Mouse (Mus musculus): ENCODE results near the gene Cacna1e.

Cacna1e gene

GRCm38 (mm10) chr1:154842336-154842735, 42.0 kb downstream of the Cacna1e start:
- in situ Hi-C loops (cut with MboI; ENCODE audit: unreplicated experiment in 2 of 2): no loop called here

DNA sequence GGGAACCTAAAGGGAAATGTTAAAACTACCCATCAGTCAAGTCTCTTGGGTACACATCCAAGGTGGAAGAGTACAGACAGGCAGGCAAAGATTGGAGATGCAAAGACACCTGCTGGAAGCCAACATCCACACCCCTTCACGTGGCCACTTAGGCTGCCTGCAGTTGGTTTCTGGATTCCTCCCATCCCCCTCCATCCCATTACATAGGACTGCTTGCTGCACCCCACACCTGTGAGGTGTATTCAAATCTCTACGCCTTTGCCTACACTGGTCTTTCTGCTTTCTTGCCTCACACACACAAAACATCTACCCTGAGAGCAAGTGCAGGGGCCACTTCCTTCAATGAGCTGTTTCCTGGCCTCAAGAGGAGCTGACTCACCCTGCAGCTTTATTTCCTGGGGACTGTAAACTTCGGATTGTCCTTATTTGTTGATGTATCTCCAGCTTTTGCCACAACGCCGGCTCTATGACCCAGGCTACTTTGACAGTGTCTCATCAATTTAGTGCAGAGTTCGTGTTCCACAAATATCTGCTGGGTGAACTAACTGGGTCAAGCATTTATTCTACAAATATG, 43.2 kb downstream of the Cacna1e start:
- in situ Hi-C loops (cut with MboI; ENCODE audit: unreplicated experiment in 2 of 2): no loop called here

DNA sequence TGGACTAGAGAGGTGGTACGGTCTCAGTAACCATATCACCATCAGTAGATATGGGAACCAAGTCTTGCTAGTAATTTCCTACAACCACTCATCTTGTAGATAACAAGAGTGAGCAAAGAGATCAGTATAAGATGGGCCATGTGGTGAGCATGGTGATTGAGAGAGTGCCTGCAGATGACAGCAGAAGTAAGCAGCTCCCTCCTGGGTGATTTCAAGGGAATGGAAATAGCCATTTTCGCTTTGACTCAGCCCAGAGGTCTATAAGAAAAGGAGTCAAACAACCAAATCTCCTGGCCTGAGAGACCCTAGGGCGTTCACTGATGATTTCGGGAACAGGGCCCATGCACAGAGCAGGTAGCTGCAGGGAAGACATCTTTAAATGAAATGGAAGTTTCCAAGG, 45.0 kb downstream of the Cacna1e start:
- in situ Hi-C loops (cut with MboI; ENCODE audit: unreplicated experiment in 2 of 2): no loop called here

GRCm38 (mm10) chr1:154836473-154836872, 47.8 kb downstream of the Cacna1e start:
- in situ Hi-C loops (cut with MboI; ENCODE audit: unreplicated experiment in 2 of 2): no loop called here

GRCm38 (mm10) chr1:154832168-154832539, 52.1 kb downstream of the Cacna1e start:
- in situ Hi-C loops (cut with MboI; ENCODE audit: unreplicated experiment in 2 of 2): no loop called here

- in situ Hi-C loops (cut with MboI; ENCODE audit: unreplicated experiment in 2 of 2): no loop called here
These were observed 52.8 kb downstream of the Cacna1e start for GRCm38 (mm10) chr1:154831269-154832167.

- in situ Hi-C loops (cut with MboI; ENCODE audit: unreplicated experiment in 2 of 2): no loop called here
These were observed 54.2 kb downstream of the Cacna1e start for GRCm38 (mm10) chr1:154830051-154830450.

- in situ Hi-C loops (cut with MboI; ENCODE audit: unreplicated experiment in 2 of 2): no loop called here
These were observed 61.2 kb downstream of the Cacna1e start for GRCm38 (mm10) chr1:154823098-154823497.

GRCm38 (mm10) chr1:154820422-154820821, 63.9 kb downstream of the Cacna1e start:
- in situ Hi-C loops (cut with MboI; ENCODE audit: unreplicated experiment in 2 of 2): no loop called here

- in situ Hi-C loops (cut with MboI; ENCODE audit: unreplicated experiment in 2 of 2): no loop called here
These were observed 64.3 kb downstream of the Cacna1e start for GRCm38 (mm10) chr1:154819960-154820359.

DNA sequence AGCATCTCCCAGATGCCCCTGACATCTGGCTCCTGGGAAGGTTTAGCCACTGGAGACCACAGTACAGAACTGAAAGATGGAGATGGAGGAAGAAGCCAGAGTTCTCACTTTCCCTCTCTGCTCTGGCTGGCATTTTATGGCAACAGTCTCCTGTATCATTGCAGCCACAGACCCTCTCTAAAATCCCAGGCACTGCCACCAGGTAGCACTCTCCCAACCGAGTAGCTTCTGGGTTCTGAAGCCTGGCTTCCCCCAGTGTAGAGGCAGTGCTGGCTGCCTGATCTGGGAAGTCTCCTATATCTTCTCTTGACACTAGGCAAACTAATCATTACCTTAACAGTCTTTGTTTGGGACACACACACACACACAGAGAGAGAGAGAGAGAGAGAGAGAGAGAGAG, 65.6 kb downstream of the Cacna1e start:
- in situ Hi-C loops (cut with MboI; ENCODE audit: unreplicated experiment in 2 of 2): no loop called here

- in situ Hi-C loops (cut with MboI; ENCODE audit: unreplicated experiment in 2 of 2): no loop called here
These were observed 67.5 kb downstream of the Cacna1e start for GRCm38 (mm10) chr1:154816836-154817235.

DNA sequence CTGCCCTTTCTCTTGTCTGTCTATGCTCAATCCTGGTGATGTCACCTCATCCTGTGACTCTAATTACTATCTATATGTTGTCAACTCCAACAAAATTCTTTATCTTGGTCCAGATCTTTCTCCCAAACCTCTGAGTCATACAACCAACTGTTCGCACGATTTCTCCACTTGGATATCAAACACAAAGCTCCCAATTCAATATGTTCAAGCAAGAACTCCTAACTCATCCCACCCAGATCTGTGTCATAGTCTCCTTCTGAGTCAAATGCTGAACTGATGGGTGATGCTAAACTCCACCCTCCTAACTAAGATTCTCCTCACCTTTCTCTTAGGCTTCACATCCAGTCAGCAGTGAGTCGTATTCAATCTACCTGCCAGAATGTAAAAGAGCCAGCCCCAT, 68.0 kb downstream of the Cacna1e start:
- in situ Hi-C loops (cut with MboI; ENCODE audit: unreplicated experiment in 2 of 2): no loop called here

DNA sequence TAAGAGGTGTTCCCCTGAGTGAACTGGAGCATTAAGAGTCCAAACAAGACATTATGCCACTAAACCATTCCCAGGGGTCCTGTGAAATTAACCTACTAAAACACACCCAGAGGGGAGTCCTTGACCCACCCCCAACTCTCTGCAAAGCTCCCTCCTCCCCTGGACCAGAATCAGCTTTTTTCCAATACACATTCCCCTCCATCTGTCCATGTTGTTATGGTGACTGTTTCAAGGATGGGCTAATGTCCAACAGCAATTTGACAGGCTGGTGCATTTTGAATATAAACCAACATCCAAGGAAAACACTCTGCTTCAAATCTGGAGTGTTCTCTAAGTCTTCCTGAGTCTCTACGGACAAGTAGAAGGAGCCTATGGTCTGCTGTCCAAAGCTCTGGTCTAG, 78.6 kb downstream of the Cacna1e start:
- in situ Hi-C loops (cut with MboI; ENCODE audit: unreplicated experiment in 2 of 2): no loop called here

- in situ Hi-C loops (cut with MboI; ENCODE audit: unreplicated experiment in 2 of 2): no loop called here
These were observed 79.3 kb downstream of the Cacna1e start for GRCm38 (mm10) chr1:154805038-154805437.

DNA sequence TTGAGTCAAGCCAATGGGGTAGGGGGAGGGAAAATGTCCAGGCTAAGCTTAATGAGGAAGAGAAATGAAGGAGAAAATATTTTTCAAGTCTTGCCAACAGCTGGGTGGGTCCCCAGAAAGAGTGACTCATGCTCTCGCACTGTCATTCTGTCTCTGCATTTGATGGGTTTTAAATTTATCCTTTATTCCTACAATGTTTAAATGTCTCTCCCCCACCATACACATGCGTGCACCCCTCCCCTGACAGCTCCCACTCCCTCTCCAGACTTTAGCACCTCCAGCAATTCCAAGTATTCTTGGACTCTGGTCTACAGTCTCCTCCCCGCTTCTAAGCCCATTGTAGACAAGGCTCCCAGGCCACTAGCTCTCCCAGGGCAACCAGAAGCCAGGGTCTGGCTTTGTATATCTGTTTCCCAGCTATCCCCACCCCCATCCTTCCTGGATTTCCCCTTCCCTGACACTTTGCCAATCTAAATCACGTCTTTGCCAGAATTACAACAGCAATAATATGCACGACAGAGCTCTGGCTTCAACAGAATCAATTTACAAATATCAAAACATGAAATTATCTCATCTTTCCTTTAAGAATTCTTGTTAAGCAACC, 81.9 kb downstream of the Cacna1e start:
- in situ Hi-C loops (cut with MboI; ENCODE audit: unreplicated experiment in 2 of 2): no loop called here

GRCm38 (mm10) chr1:154799257-154799656, 85.0 kb downstream of the Cacna1e start:
- in situ Hi-C loops (cut with MboI; ENCODE audit: unreplicated experiment in 2 of 2): loop anchor here in 1 of 2 experiments (25.0 kb wide), 1 partner anchor 738 kb away; no protein-coding TSS in a partner anchor

- in situ Hi-C loops (cut with MboI; ENCODE audit: unreplicated experiment in 2 of 2): loop anchor here in 1 of 2 experiments (25.0 kb wide), 1 partner anchor 739 kb away; no protein-coding TSS in a partner anchor
These were observed 85.5 kb downstream of the Cacna1e start for GRCm38 (mm10) chr1:154798771-154799170.

- in situ Hi-C loops (cut with MboI; ENCODE audit: unreplicated experiment in 2 of 2): loop anchor here in 1 of 2 experiments (25.0 kb wide), 1 partner anchor 741 kb away; no protein-coding TSS in a partner anchor
These were observed 87.6 kb downstream of the Cacna1e start for GRCm38 (mm10) chr1:154796685-154797084.

- in situ Hi-C loops (cut with MboI; ENCODE audit: unreplicated experiment in 2 of 2): loop anchor here in 1 of 2 experiments (25.0 kb wide), 1 partner anchor 743 kb away; no protein-coding TSS in a partner anchor
These were observed 89.8 kb downstream of the Cacna1e start for GRCm38 (mm10) chr1:154794518-154794951.

- in situ Hi-C loops (cut with MboI; ENCODE audit: unreplicated experiment in 2 of 2): loop anchor here in 1 of 2 experiments (25.0 kb wide), 1 partner anchor 746 kb away; no protein-coding TSS in a partner anchor
These were observed 92.6 kb downstream of the Cacna1e start for GRCm38 (mm10) chr1:154791544-154792174.

Data from v-Abl transformed pro-B cells (cell line).